Mouse (Mus musculus) lung, adult 18-20 months (tissue): ENCODE data around the gene Ctsl.
A peak's percentile ranks its signal among the peaks of the same experiment; 100 is the strongest.

Experiments used
- DNase-seq, 2 experiments: peaks; one replicate each; pipeline ENCODE4 v3.0.0; 2022; ENCODE audit warnings: mixed read lengths in 2 of 2

The Ctsl gene

GRCm38 (mm10) chr13:64311266-64311665, 59.4 kb downstream of the Ctsl start:
- peak in 1 of 2 experiments; percentile 25 for DNase-seq

GRCm38 (mm10) chr13:64310585-64310984, 60.1 kb downstream of the Ctsl start:
- peak in 1 of 2 experiments; percentile 33 for DNase-seq

GRCm38 (mm10) chr13:64309842-64310241, 60.8 kb downstream of the Ctsl start:
- DNase-seq = no peak
